Mouse (Mus musculus): Measurements from ENCODE around the gene 1700102P08Rik. TPM values are rescaled to one million over a fixed set of nuclear protein-coding genes. Genes with fewer than 3 reads are reported as not detected.
A peak's percentile ranks its signal among the peaks of the same experiment; 100 is the strongest.

Gene 1700102P08Rik
- polyA plus RNA-seq, 1 experiment: 3.2 TPM

- no peak for DNase-seq (ENCODE audit: low read depth)
- no peak for TF ChIP-seq POLR2A (IDR thresholded peaks at IDR 0.05; ENCODE audit: borderline replicate concordance, extremely low read depth, insufficient read depth, insufficient read length, poor library complexity, severe bottlenecking)
- no peak for TF ChIP-seq CTCF (IDR thresholded peaks at IDR 0.05; ENCODE audit: borderline replicate concordance, extremely low read depth, insufficient read depth, insufficient read length)
These were observed 7.6 kb upstream of the 1700102P08Rik start for GRCm38 (mm10) chr9:108385006-108385405.

GRCm38 (mm10) chr9:108386816-108387215, 5.8 kb upstream of the 1700102P08Rik start:
- TF ChIP-seq POLR2A (IDR thresholded peaks at IDR 0.05; ENCODE audit: borderline replicate concordance, extremely low read depth, insufficient read depth, insufficient read length, poor library complexity, severe bottlenecking) (no peak), CTCF (IDR thresholded peaks at IDR 0.05; ENCODE audit: borderline replicate concordance, extremely low read depth, insufficient read depth, insufficient read length) (no peak)
- no peak for DNase-seq (ENCODE audit: low read depth)

GRCm38 (mm10) chr9:108388601-108389000, 4.0 kb upstream of the 1700102P08Rik start:
- DNase-seq (ENCODE audit: low read depth): no peak
- TF ChIP-seq POLR2A (IDR thresholded peaks at IDR 0.05; ENCODE audit: borderline replicate concordance, extremely low read depth, insufficient read depth, insufficient read length, poor library complexity, severe bottlenecking) (no peak), CTCF (IDR thresholded peaks at IDR 0.05; ENCODE audit: borderline replicate concordance, extremely low read depth, insufficient read depth, insufficient read length) (no peak)

GRCm38 (mm10) chr9:108389220-108389619, 3.4 kb upstream of the 1700102P08Rik start:
- DNase-seq (ENCODE audit: low read depth): no peak
- TF ChIP-seq CTCF (IDR thresholded peaks at IDR 0.05; ENCODE audit: borderline replicate concordance, extremely low read depth, insufficient read depth, insufficient read length): no peak

GRCm38 (mm10) chr9:108394191-108394590, 1.6 kb downstream of the 1700102P08Rik start:
- TF ChIP-seq CTCF (IDR thresholded peaks at IDR 0.05; ENCODE audit: borderline replicate concordance, extremely low read depth, insufficient read depth, insufficient read length) (no peak), POLR2A (IDR thresholded peaks at IDR 0.05; ENCODE audit: borderline replicate concordance, extremely low read depth, insufficient read depth, insufficient read length, poor library complexity, severe bottlenecking) (no peak)
- no peak for DNase-seq (ENCODE audit: low read depth)

GRCm38 (mm10) chr9:108395427-108395826, 2.8 kb downstream of the 1700102P08Rik start:
- TF ChIP-seq CTCF (IDR thresholded peaks at IDR 0.05; ENCODE audit: borderline replicate concordance, extremely low read depth, insufficient read depth, insufficient read length): no peak
- DNase-seq (ENCODE audit: low read depth): no peak

GRCm38 (mm10) chr9:108398324-108398723, 5.7 kb downstream of the 1700102P08Rik start:
- no peak for DNase-seq (ENCODE audit: low read depth)
- no peak for TF ChIP-seq CTCF (IDR thresholded peaks at IDR 0.05; ENCODE audit: borderline replicate concordance, extremely low read depth, insufficient read depth, insufficient read length)
- no peak for TF ChIP-seq POLR2A (IDR thresholded peaks at IDR 0.05; ENCODE audit: borderline replicate concordance, extremely low read depth, insufficient read depth, insufficient read length, poor library complexity, severe bottlenecking)

GRCm38 (mm10) chr9:108401186-108401960, 8.8 kb downstream of the 1700102P08Rik start:
- peak; percentile 65 for DNase-seq (ENCODE audit: low read depth)
- no peak for TF ChIP-seq CTCF (IDR thresholded peaks at IDR 0.05; ENCODE audit: borderline replicate concordance, extremely low read depth, insufficient read depth, insufficient read length)
- no peak for TF ChIP-seq POLR2A (IDR thresholded peaks at IDR 0.05; ENCODE audit: borderline replicate concordance, extremely low read depth, insufficient read depth, insufficient read length, poor library complexity, severe bottlenecking)

- DNase-seq (ENCODE audit: low read depth): no peak
- no peak for TF ChIP-seq POLR2A (IDR thresholded peaks at IDR 0.05; ENCODE audit: borderline replicate concordance, extremely low read depth, insufficient read depth, insufficient read length, poor library complexity, severe bottlenecking)
- TF ChIP-seq CTCF (IDR thresholded peaks at IDR 0.05; ENCODE audit: borderline replicate concordance, extremely low read depth, insufficient read depth, insufficient read length): no peak
These were observed 10.5 kb downstream of the 1700102P08Rik start for GRCm38 (mm10) chr9:108403081-108403480.

- DNase-seq (ENCODE audit: low read depth): no peak
- TF ChIP-seq CTCF (IDR thresholded peaks at IDR 0.05; ENCODE audit: borderline replicate concordance, extremely low read depth, insufficient read depth, insufficient read length): no peak
These were observed 11.8 kb downstream of the 1700102P08Rik start for GRCm38 (mm10) chr9:108404451-108404850.

- DNase-seq (ENCODE audit: low read depth): no peak
- TF ChIP-seq CTCF (IDR thresholded peaks at IDR 0.05; ENCODE audit: borderline replicate concordance, extremely low read depth, insufficient read depth, insufficient read length): no peak
These were observed 16.9 kb downstream of the 1700102P08Rik start for GRCm38 (mm10) chr9:108409535-108409934.

- peak; percentile 63 for DNase-seq (ENCODE audit: low read depth)
- TF ChIP-seq POLR2A (IDR thresholded peaks at IDR 0.05; ENCODE audit: borderline replicate concordance, extremely low read depth, insufficient read depth, insufficient read length, poor library complexity, severe bottlenecking) (no peak), CTCF (IDR thresholded peaks at IDR 0.05; ENCODE audit: borderline replicate concordance, extremely low read depth, insufficient read depth, insufficient read length) (no peak)
These were observed 18.9 kb downstream of the 1700102P08Rik start for GRCm38 (mm10) chr9:108411381-108411942.

Data from brain, embryonic 14.5 days (tissue).